Comparison of ENCODE assay signal across 31 mouse cellular contexts in genomic region chr10:123721952-123722460, GRCm38 (mm10).
DNase-seq lines count a peak whose midpoint lies in the region; ATAC-seq and TF ChIP-seq lines count a peak whose summit lies in the region.
"Had no signal": no experiment of that assay in that cellular context is flagged by ENCODE, and none has a peak within 500 bp of the region (broad histone marks: within the 10 kb centered on the region; RNA-seq: fewer than 3 reads in every experiment).

No protein-coding gene starts in this region.

- no peak overlapping the region for H3K4me2 ChIP-seq in intestine, postnatal 0 days (replicated peaks; ENCODE audit: low read depth)
- H3K4me2 ChIP-seq in kidney, postnatal 0 days (ENCODE audit: low read length) = no peak overlapping the region
- H3K4me2 ChIP-seq: embryonic facial prominence, embryonic 15.5 days; forebrain, embryonic 13.5 days; heart, embryonic 11.5 days; hindbrain, embryonic 12.5 days; limb, embryonic 15.5 days; liver, embryonic 13.5 days; midbrain, embryonic 15.5 days; neural tube, embryonic 15.5 days had no signal

- no peak overlapping the region for H3K27ac ChIP-seq in intestine, postnatal 0 days (ENCODE audit: low read depth, low read length)
- no peak overlapping the region for H3K27ac ChIP-seq in kidney, postnatal 0 days
- H3K27ac ChIP-seq: embryonic facial prominence, embryonic 10.5 days; embryonic facial prominence, embryonic 15.5 days; forebrain, embryonic 13.5 days; hindbrain, embryonic 12.5 days; hindbrain, postnatal 0 days; limb, embryonic 10.5 days; limb, embryonic 15.5 days; liver, embryonic 13.5 days; midbrain, embryonic 15.5 days; neural tube, embryonic 15.5 days had no signal

- 39% methylated on average over 2 of the region's 2 CpGs for WGBS in intestine, postnatal 0 days
- 71% methylated on average over 2 of the region's 2 CpGs for WGBS in kidney, postnatal 0 days

- H3K27me3 ChIP-seq in intestine, postnatal 0 days (replicated peaks; ENCODE audit: control insufficient read depth, insufficient read depth, low read length) = no peaks in the 10 kb centered on the region
- no peaks in the 10 kb centered on the region for H3K27me3 ChIP-seq in kidney, postnatal 0 days (ENCODE audit: insufficient read depth, low read length)
- H3K27me3 ChIP-seq: embryonic facial prominence, embryonic 15.5 days; forebrain, embryonic 13.5 days; hindbrain, embryonic 12.5 days; limb, embryonic 15.5 days; liver, embryonic 13.5 days; midbrain, embryonic 15.5 days; neural tube, embryonic 15.5 days had no signal

- peak; percentile 24 to 39 for DNase-seq in kidney, adult 8-10 months
- DNase-seq in kidney, postnatal 0 days (ENCODE audit: low spot score) = no peak
- peak; percentile 29 to 31 for DNase-seq in kidney, postnatal 4 days
- no peak for DNase-seq in testis, postnatal 10 days (ENCODE audit: low spot score)
- no peak for DNase-seq in ovary, postnatal 36 days (ENCODE audit: low spot score)
- DNase-seq: adrenal gland, adult 2 months; adrenal gland, postnatal 36 days; cerebellum, adult 2 months; cerebellum, postnatal 14 days; gastrocnemius, postnatal 14 days; heart, adult 11 months; heart, postnatal 36 days; layer of hippocampus, postnatal 36 days; liver, embryonic 13.5 days; lung, adult 18-20 months; lung, postnatal 4 days; right cerebral cortex, postnatal 4 days had no signal

- no peak overlapping the region for H3K4me3 ChIP-seq in intestine, postnatal 0 days (ENCODE audit: low read depth, low read length)
- no peak overlapping the region for H3K4me3 ChIP-seq in kidney, postnatal 0 days (replicated peaks; ENCODE audit: low read depth, low read length)
- H3K4me3 ChIP-seq: embryonic facial prominence, embryonic 10.5 days; embryonic facial prominence, embryonic 15.5 days; forebrain, embryonic 13.5 days; hindbrain, embryonic 12.5 days; limb, embryonic 10.5 days; limb, embryonic 15.5 days; liver, embryonic 13.5 days; midbrain, embryonic 15.5 days; neural tube, embryonic 15.5 days had no signal

- peak; percentile 64; the same call in 1 of the 2 replicates for ATAC-seq in intestine, postnatal 0 days
- peak; percentile 81 for ATAC-seq in kidney, postnatal 0 days (replicated peaks; ENCODE audit: low FRiP score, low read depth)
- no peak for ATAC-seq in cerebellum, adult (ENCODE audit: insufficient number of reproducible peaks, low FRiP score, low TSS enrichment)
- ATAC-seq: CD4-positive, CD25-positive, alpha-beta regulatory T cell, adult 4 months; forebrain, embryonic 13.5 days; hindbrain, postnatal 0 days; lung, postnatal 0 days; midbrain, embryonic 15.5 days had no signal

- H3K36me3 ChIP-seq in intestine, postnatal 0 days (ENCODE audit: control insufficient read depth, insufficient read depth) = no peaks in the 10 kb centered on the region
- no peaks in the 10 kb centered on the region for H3K36me3 ChIP-seq in kidney, postnatal 0 days (ENCODE audit: insufficient read depth, low read length)
- H3K36me3 ChIP-seq: embryonic facial prominence, embryonic 10.5 days; embryonic facial prominence, embryonic 15.5 days; hindbrain, embryonic 12.5 days; limb, embryonic 10.5 days; limb, embryonic 15.5 days; liver, embryonic 13.5 days; midbrain, embryonic 15.5 days; neural tube, embryonic 15.5 days had no signal

- H3K9me3 ChIP-seq in intestine, postnatal 0 days (ENCODE audit: control insufficient read depth) = no peaks in the 10 kb centered on the region
- H3K9me3 ChIP-seq in kidney, postnatal 0 days (replicated peaks; ENCODE audit: low read length) = no peaks in the 10 kb centered on the region
- H3K9me3 ChIP-seq: embryonic facial prominence, embryonic 10.5 days; embryonic facial prominence, embryonic 15.5 days; forebrain, embryonic 13.5 days; hindbrain, embryonic 12.5 days; limb, embryonic 10.5 days; limb, embryonic 15.5 days; midbrain, embryonic 15.5 days; neural tube, embryonic 15.5 days had no signal

- H3K4me1 ChIP-seq in intestine, postnatal 0 days (replicated peaks; ENCODE audit: control insufficient read depth, insufficient read depth, low read length) = no peaks in the 10 kb centered on the region
- no peaks in the 10 kb centered on the region for H3K4me1 ChIP-seq in kidney, postnatal 0 days (replicated peaks; ENCODE audit: insufficient read depth, low read length)
- H3K4me1 ChIP-seq: embryonic facial prominence, embryonic 10.5 days; embryonic facial prominence, embryonic 15.5 days; forebrain, embryonic 13.5 days; hindbrain, embryonic 12.5 days; limb, embryonic 10.5 days; limb, embryonic 15.5 days; liver, embryonic 13.5 days; midbrain, embryonic 15.5 days; neural tube, embryonic 15.5 days had no signal

- TF ChIP-seq CTCF in intestine, postnatal 0 days (IDR thresholded peaks at IDR 0.05; ENCODE audit: low read depth) = no peak
- TF ChIP-seq CTCF in kidney, postnatal 0 days (IDR thresholded peaks at IDR 0.05; ENCODE audit: low read depth) = no peak

- H3K9ac ChIP-seq in intestine, postnatal 0 days (ENCODE audit: low read depth, low read length) = no peak overlapping the region
- no peak overlapping the region for H3K9ac ChIP-seq in kidney, postnatal 0 days (ENCODE audit: low read depth, low read length)
- H3K9ac ChIP-seq: embryonic facial prominence, embryonic 15.5 days; forebrain, embryonic 13.5 days; hindbrain, embryonic 12.5 days; limb, embryonic 15.5 days; liver, embryonic 13.5 days; midbrain, embryonic 15.5 days; neural tube, embryonic 15.5 days had no signal

Comparison
In these comparisons a context has a peak if more than half of its experiments do, and no peak if none do; other contexts are left out.
1. DNase-seq: peak in kidney, adult 8-10 months (2 of 2) and kidney, postnatal 4 days (2 of 2); none in kidney, postnatal 0 days (single experiment), testis, postnatal 10 days (single experiment) and ovary, postnatal 36 days (single experiment).